Mouse (Mus musculus) macrophage (primary cell): ENCODE measurements around the gene Acot3. TPM values are rescaled to one million over a fixed set of nuclear protein-coding genes. Genes with fewer than 3 reads are reported as not detected.
"Not testable (repeated sequence)": the region's sequence is repeated elsewhere in the genome, so short reads cannot be mapped to it uniquely, and the experiment has no call there.

Experiments
- H3K27ac ChIP-seq: fragments of 350-480 bp; formaldehyde crosslinking; 2 replicates; pipeline ENCODE4 v1.9.0; 2021
- H3K36me3 ChIP-seq: fragments of 350-480 bp; formaldehyde crosslinking; 2 replicates; pipeline ENCODE4 v1.9.0; 2021; ENCODE audit errors: inconsistent target
- H3K4me3 ChIP-seq: fragments of 350-480 bp; formaldehyde crosslinking; 2 replicates; pipeline ENCODE4 v1.9.0; 2021; ENCODE audit errors: inconsistent target
- H3K79me2 ChIP-seq: fragments of 350-480 bp; formaldehyde crosslinking; 2 replicates; pipeline ENCODE4 v1.9.0; 2021; ENCODE audit errors: inconsistent target
- WGBS: methylation state at CpG from one replicate; pipeline ENCODE4 v1.1.7; 2026; ENCODE audit warnings: inconsistent platforms; ENCODE audit not compliant: missing documents; 5-methylcytosine and 5-hydroxymethylcytosine counted together
- polyA plus RNA-seq: library from polyadenylated mRNA; stranded (reverse); fragments of 250-400 nt; gene quantifications from 3 replicates; pipeline ENCODE4 v1.2.4, GENCODE M21; 2018; ENCODE audit warnings: inconsistent platforms
- total RNA-seq, 78 experiments: library from RNA; depleted of rRNA; stranded (reverse); fragments of 250-400 nt; gene quantifications; 1 replicate in 9 of 78; 2 replicates in 24 of 78; 3 replicates in 43 of 78; 4 replicates in 2 of 78; pipeline ENCODE4 v1.2.4; 2018; ENCODE audit warnings: inconsistent platforms in 56 of 78

Gene Acot3
- total RNA-seq (2018; cell fraction: chromatin; rRNA removed), result not detected
- total RNA-seq (2018; cell fraction: cytosol; rRNA removed), result not detected
- total RNA-seq (2018; cell fraction: nucleus; rRNA removed), result not detected
- polyA plus RNA-seq, result not detected in 3 replicates

DNA sequence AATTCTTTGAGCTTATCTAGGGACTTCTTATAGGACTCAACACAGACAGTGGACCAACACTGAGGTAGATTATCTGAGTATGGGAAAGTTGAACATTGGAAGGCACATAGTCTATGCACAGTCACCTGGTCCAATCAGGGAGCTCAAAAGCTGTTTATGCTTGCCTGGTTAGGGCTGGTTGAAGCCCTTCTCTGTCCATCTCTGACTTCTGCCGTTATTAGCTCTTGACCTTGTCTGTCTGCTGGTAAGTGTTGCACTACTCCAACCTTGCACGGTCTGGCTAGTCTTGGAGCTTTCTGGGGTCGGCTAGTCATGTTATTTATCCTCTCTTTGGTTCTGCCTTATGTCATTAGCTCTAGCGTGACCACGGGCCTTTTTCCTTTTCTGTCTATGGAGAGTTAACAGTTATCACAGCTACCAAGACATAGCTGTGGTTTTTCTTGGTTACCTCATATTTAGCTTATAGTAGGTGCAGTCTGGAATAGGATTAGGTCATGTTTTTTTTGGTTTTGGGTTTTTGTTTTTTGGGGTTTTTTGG is at the start of gene Acot3:
TSS of gene Acot3 (plus strand) at position 208 of the 538 bp plus-strand sequence.
- H3K4me3 ChIP-seq, result no peak within 1 kb of the TSS
- H3K36me3 ChIP-seq, result no peaks in the 10 kb centered on the region
- H3K79me2 ChIP-seq, result no peaks in the 10 kb centered on the region
- WGBS, result 52% methylated on average over 5 of the region's 5 CpGs
- no peak within 1 kb of the TSS for H3K27ac ChIP-seq

DNA sequence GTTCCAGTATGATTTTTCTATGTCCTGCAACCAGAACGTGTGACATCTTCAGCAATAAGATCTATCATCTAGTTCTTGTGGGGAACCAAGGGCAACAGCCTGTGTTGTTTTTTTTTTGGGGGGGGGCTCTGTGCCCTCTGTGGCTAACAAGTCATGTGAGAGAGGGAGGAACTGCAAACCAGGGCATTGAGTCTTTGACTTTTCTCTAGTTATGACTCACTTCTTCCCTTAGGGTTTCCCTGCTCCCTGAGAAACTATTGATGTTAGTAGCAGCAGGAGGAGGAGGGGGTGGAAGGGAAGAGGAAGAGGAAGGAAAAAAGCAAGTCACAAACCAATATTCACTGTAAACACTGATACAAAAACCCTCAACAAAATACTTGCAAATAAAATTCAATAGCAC is 48.1 kb upstream of the Acot3 start:
- Histone ChIP-seq H3K79me2 (no peaks in the 10 kb centered on the region), H3K36me3 (no peaks in the 10 kb centered on the region), H3K27ac (peak overlapping the region; percentile 10; the same call in 1 of the 2 replicates), H3K4me3 (no peak overlapping the region)
- 39% methylated on average over 1 of the region's 1 CpGs for WGBS

DNA sequence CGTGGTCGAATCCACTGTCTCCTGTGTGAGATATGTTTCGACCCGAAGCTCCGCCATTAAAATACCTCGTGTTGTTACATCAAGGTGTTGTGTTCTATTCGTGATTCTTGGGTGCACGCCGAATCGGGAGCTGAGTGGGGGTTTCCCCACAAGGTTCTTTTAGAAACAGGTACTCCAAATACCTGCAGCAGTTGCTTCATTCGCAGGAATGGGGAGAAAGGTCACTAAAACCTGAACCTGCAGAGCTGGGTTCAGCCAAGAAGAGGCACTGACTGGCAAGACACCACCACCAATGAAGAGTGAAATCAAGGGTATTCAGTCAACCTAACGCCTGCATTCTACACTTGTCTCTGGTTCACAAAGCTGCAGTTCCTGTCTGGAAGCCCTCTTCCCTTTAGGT is 43.7 kb upstream of the Acot3 start:
- H3K4me3 ChIP-seq, result no peak overlapping the region
- H3K36me3 ChIP-seq, result no peaks in the 10 kb centered on the region
- 93% methylated on average over 10 of the region's 12 CpGs for WGBS
- no peak overlapping the region for H3K27ac ChIP-seq
- no peaks in the 10 kb centered on the region for H3K79me2 ChIP-seq

DNA sequence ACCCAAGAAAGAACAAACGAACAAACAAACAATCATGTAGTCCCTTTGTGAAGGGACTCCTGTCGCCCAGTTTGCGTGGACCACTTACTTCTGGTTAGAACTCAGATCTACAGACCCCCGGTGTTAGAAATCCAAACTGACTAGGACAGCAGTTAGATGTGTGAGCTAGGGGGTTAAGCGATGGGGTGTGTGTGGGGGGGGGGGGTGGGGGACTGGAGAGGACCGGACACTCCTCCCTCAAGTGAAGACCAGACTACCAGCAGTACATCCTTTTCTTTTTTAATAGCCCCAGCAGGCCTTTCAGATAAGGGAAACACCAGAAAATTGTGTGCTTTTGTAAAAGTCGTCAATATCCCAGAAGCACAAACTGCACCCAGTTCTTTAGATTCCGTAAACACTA is 43.2 kb upstream of the Acot3 start:
- 78% methylated on average over 7 of the region's 8 CpGs for WGBS
- no peak overlapping the region for H3K27ac ChIP-seq
- no peak overlapping the region; the same call in 1 of the 2 replicates for H3K4me3 ChIP-seq
- H3K36me3 ChIP-seq, result no peaks in the 10 kb centered on the region
- no peaks in the 10 kb centered on the region for H3K79me2 ChIP-seq

DNA sequence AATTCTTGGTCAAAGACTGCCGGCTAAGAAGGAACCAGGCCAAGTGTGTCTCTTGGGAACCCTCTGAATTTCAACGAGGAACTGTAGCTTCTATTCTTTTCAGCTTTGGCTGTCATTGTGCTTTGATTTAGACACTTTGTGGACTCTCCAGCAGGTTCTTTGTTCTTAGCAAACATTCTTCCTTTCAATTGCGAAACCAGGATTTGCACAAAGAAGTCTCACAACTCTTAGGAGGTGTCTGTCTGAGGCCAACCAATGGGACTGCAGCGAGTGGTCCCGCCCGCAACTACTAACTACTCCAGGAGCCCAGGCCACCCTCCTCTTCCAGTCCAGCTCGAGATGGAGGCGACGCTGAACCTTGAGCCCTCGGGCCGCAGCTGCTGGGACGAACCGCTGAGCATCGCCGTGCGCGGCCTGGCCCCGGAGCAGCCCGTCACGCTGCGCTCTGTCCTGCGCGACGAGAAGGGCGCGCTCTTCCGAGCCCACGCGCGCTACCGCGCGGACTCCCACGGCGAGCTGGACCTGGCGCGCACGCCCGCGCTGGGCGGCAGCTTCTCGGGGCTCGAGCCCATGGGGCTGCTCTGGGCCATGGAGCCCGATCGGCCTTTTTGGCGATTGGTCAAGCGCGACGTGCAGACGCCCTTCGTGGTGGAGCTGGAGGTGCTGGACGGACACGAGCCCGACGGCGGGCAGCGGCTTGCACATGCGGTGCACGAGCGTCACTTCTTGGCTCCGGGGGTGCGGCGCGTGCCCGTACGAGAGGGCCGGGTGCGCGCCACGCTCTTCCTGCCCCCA is 42.6 kb upstream of the Acot3 start, which contains the start of gene Acot1:
TSS of gene Acot1 (plus strand) at position 320 of the 795 bp plus-strand sequence.
- H3K27ac ChIP-seq, H3K79me2 ChIP-seq, H3K36me3 ChIP-seq: not testable (repeated sequence)
- peak within 1 kb of the TSS; percentile 11; the same call in 1 of the 2 replicates for H3K4me3 ChIP-seq
- WGBS, result 5% methylated on average over 44 of the region's 70 CpGs

DNA sequence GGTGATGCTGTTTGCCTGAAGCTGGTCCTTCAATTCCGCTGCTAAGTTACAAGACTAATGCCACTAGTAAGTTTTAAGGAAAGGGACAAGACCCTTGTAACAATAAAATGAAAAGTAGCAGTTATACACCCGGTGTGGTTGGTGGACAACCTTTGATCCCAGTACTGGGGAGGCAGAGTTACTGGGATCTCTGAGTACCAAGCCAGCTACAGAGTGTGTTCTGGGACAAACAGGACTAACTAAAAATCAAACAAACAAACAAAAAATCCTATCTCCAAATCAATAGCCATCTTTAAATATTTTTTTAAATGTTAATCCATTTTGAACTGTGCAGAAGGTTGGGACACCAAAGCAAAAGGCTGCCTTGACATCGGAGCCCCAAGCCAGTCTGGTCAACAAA is 41.7 kb upstream of the Acot3 start:
- no peak overlapping the region for H3K4me3 ChIP-seq
- H3K79me2 ChIP-seq, result no peaks in the 10 kb centered on the region
- H3K27ac ChIP-seq, result no peak overlapping the region
- no peaks in the 10 kb centered on the region for H3K36me3 ChIP-seq
- WGBS, result 100% methylated on average over 3 of the region's 3 CpGs

DNA sequence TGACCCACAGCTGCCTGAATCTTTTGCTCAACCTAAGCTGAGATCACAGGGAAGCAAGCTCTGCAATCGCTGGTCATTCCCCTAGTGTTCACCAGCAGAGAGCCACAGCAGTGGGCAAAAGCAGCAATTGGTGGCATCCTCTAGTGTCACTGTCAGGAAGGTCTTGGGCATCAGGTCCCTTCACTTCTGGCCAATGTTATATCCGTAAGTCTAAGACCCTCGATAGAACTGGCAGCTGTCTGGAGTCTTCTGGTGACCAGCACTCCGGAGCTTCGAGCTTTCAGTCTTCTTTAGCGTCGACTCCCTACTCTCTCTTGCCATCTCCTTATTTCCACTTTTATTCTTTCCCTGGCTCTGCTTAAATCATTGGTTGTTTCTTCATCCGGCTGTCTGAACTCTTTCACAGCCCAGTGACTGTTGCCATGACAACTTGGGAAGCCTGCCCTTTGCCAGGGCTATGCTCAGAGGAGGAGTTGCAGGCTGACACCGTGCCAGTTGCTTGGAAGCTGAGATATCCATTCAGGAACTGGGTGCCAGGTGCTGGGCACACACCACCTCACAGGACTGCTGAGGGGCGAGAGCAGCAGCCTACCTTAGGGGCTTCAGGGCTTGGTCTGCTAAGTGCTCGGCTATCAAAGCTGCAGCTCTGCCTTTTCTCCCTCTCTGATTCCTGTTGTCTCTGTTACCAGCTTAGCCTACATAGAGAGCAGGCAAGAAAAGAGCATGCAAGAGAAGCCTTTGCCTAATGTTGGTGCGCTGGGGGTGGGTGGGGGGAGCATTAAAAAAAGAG is 40.5 kb upstream of the Acot3 start:
- Histone ChIP-seq H3K79me2 (no peaks in the 10 kb centered on the region), H3K27ac (no peak overlapping the region), H3K36me3 (no peaks in the 10 kb centered on the region), H3K4me3 (no peak overlapping the region)
- 82% methylated on average over 12 of the region's 12 CpGs for WGBS

DNA sequence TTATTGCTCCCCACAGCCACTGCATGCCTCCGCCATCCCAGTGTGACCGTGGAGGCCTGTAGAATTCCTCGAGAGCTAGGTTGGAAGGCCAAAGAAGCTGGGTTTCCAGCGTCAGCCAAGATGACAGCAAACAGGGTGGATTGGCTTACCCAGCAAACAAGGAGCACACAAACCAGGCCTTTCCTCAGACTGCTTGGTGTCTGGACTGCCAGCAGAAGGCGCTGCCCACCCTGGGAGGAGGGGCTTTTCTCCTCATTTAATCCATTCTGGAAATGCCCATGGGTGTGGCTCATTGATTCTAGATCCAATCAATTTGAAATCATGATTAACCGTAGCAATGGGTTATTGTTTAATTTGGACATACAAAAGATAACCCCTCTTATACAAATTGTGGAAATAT is 38.8 kb upstream of the Acot3 start:
- Histone ChIP-seq H3K36me3 (no peaks in the 10 kb centered on the region), H3K79me2 (no peaks in the 10 kb centered on the region), H3K4me3 (no peak overlapping the region), H3K27ac (no peak overlapping the region)
- 88% methylated on average over 5 of the region's 6 CpGs for WGBS

DNA sequence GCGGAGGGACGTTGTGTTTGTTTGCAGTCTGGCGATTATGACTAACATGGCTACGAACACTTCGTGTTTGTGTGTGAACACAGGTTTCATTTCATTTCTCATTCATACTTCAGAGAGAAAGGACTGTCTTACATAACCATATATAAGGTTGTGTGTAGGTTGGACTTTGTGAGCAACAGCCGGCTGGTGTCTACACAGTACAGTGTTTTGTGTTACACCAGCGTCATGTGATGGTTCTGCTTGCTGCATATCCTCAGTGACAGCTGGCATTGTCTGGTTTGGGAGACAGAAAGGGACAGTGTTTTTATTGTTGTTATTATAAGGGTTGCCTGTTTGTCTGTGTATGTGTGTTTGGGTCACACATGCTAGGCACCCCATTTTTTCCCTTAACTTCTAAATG is 38.2 kb upstream of the Acot3 start:
- Histone ChIP-seq H3K36me3 (no peaks in the 10 kb centered on the region), H3K27ac (no peak overlapping the region), H3K79me2 (no peaks in the 10 kb centered on the region), H3K4me3 (no peak overlapping the region)
- WGBS, result 95% methylated on average over 7 of the region's 7 CpGs

DNA sequence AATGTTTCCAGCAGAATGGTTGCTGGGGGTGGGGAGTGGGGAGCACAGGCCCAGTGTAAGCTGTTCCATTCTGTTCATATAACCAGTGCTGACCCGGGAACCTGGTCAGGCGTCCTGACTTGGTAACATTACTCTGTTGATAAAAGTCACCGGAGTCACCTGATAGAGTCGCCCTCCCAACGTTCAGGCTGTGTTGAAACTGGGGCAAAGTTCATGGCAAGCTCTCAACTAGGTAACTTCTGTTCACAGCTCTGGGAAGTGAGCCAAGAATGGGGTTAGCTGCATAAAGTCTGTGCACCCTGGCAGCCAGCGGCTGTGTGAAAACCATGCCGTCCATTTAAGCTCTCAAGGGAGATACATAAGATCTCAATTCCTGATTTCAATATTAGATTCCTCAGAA is 31.4 kb upstream of the Acot3 start:
- H3K4me3 ChIP-seq, H3K36me3 ChIP-seq, H3K79me2 ChIP-seq, H3K27ac ChIP-seq: not testable (repeated sequence)
- 15% methylated on average over 5 of the region's 7 CpGs for WGBS

DNA sequence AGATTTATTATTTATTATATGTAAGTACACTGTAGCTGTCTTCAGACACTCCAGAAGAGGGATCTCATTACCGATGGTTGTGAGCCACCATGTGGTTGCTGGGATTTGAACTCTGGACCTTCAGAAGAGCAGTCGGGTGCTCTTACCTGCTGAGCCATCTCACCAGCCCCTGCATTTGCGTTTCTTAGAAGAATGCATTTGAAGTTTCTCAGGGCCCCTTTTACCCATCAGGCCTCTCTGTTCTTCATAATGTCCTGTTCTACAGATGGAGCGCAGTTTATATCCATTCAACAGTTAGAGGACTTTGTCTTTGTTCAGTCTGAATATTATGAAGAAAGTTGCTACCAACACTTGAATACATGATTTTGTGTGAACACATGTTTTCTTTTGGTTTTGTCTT is 29.7 kb upstream of the Acot3 start:
- H3K4me3 ChIP-seq, H3K79me2 ChIP-seq, H3K36me3 ChIP-seq: not testable (repeated sequence)
- H3K27ac ChIP-seq, result peak overlapping the region; percentile 27; the same call in 1 of the 2 replicates
- 94% methylated on average over 4 of the region's 4 CpGs for WGBS

DNA sequence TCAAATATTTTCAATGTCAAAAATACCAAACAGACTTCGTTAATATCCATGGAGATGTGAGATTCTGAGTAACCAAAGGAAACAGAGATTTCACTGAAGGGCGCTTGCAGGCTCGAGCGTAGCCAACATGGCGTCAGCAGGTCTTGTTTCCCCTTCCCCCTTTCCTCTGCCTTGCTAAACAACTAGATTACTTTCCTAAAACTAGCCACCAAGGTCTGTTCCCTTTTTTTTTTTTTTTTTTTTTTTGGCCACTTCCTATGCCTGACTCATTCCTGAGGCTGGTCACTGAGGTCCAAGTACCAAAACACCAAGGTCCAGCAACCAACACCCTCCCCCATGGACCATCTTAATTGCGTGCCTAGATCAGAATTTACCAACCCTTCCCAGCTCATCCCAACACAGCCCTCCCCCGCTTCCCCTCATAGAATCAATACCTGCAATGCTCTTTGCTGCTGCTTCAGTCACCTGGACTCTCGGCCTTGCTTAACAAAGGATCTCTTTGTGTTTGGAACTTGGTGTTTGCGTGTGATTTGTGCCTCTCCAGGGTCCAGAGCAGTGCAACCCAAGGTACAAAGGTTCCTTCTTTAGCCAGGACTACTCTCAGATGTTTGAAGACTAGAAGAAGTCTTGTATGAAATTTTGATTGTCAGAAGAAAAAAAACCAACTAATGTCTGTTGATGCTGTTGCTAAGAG is 28.7 kb upstream of the Acot3 start:
- 70% methylated on average over 9 of the region's 9 CpGs for WGBS
- Histone ChIP-seq H3K36me3 (no peaks in the 10 kb centered on the region), H3K79me2 (no peaks in the 10 kb centered on the region), H3K4me3 (no peak overlapping the region), H3K27ac (peak overlapping the region; percentile 27)

DNA sequence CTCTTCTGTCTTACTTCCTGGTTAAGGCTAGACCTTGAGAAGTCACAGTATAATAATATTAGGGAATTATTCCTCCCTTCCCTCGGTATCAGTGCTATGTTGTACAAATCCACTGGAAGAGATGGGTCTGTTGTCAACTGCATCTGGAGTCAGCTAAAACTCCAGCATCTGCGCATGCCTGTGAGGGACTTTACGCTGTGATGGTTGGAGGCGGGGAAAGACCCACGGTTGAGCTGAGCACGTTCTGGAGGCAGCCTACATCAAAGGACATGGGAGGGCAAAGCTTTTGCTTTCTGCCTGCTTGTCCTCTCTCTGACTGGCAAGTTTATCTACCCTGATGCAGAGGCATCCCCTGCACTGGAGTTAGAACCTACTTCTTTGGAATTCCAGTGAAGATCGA is 26.1 kb upstream of the Acot3 start:
- WGBS, result 93% methylated on average over 7 of the region's 7 CpGs
- H3K79me2 ChIP-seq, result no peaks in the 10 kb centered on the region
- H3K4me3 ChIP-seq, result no peak overlapping the region
- no peak overlapping the region for H3K27ac ChIP-seq
- H3K36me3 ChIP-seq, result no peaks in the 10 kb centered on the region

DNA sequence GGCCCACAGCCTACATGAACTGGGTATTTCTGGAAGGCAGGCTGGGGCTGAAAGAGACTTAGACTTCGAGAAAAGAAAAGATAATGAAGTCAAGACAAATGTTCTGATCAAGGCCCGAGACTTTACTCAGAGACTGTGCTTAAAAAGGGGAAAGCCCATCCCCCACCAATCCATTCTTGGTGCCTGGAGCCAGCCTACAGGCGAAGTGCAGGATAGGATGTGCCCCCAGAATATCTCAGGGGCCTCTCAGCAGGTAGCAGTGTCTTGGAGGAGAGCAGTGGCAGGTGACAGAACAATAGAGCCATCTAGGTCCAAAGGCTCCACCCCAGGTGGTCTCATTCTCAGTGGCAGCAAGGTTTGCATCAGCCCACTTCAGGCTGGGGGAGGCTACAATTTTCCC is 23.6 kb upstream of the Acot3 start:
- not testable (repeated sequence) for H3K4me3 ChIP-seq, H3K27ac ChIP-seq, H3K36me3 ChIP-seq, H3K79me2 ChIP-seq
- WGBS, result 94% methylated on average over 3 of the region's 3 CpGs
